Mouse (Mus musculus) testis, postnatal 14 days (tissue): ENCODE data around the gene Slc15a5.

Experiments used
- DNase-seq: peaks from one replicate; pipeline ENCODE4 v3.0.0; 2021; ENCODE audit warnings: low spot score

Gene Slc15a5

DNA sequence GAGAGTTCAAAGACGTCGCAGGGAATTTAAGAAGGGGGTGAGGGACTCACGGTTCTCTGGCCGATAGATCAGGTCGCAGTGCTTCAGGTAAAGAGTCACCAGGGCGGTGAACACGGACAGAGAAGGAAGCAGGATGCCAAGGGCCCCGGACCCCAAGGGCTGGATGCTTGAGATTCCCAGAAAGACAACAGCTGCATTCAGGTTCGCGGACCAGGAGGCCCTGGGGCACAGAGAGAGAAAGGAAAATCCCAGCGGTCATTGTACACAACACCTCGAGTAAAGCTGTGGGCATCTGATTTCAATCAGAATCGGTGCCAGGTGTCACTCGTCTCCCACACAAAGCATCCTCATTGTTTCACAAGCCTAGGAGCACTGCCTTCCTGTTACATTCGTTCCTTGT, 24.1 kb downstream of the Slc15a5 start:
- no peak for DNase-seq

- no peak for DNase-seq
Observed at GRCm38 (mm10) chr6:138054956-138055355, 24.8 kb downstream of the Slc15a5 start.

GRCm38 (mm10) chr6:138054166-138054565, 25.6 kb downstream of the Slc15a5 start:
- DNase-seq = no peak

DNA sequence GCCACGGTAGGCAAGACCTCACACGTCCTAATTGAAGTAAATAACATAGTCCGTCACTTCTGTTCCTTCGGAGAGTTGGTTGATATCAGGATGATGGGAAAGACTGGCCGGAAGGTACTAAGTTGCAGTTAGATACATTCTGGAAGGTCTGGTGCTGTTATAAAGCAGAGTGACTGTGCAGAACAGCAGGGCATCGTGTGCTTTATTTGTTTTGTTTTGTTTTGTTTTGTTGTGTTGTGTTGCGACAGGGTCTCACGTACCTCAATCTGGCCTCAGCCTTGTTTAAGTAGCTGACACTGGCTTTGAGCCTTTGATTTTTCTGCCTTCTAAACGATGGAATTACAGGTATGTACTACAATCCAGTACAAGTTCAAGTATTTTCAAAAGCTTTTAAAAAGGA, 26.0 kb downstream of the Slc15a5 start:
- DNase-seq = no peak

DNA sequence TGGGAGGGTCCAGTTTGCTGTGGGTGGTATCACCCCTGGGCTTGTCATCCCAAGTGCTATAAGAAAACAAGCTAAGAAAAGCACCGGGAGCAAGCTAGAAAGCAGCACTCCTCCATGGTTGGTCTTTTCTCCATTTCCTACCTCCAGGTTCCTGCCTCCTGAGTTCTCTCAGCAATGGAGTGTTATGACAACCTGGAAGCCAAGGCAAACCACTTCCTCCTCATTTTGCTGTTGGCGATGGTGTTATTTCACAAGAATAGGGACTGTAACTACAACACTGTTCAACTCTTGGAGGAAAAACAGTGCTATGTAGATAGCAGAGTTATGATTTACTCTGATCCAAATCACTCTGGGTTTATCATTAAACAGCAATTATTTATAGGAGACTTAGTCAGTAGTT, 34.4 kb downstream of the Slc15a5 start:
- no peak for DNase-seq

- DNase-seq = no peak
Observed at GRCm38 (mm10) chr6:138042891-138043290, 36.8 kb downstream of the Slc15a5 start.

GRCm38 (mm10) chr6:138041865-138042264, 37.9 kb downstream of the Slc15a5 start:
- DNase-seq = no peak

GRCm38 (mm10) chr6:138037587-138037986, 42.1 kb downstream of the Slc15a5 start:
- DNase-seq = no peak

GRCm38 (mm10) chr6:138036891-138037290, 42.8 kb downstream of the Slc15a5 start:
- no peak for DNase-seq

GRCm38 (mm10) chr6:138016898-138017297, 62.8 kb downstream of the Slc15a5 start:
- no peak for DNase-seq

GRCm38 (mm10) chr6:138014976-138015674, 64.6 kb downstream of the Slc15a5 start:
- no peak for DNase-seq

- DNase-seq = no peak
Observed at GRCm38 (mm10) chr6:138011955-138012354, 67.8 kb downstream of the Slc15a5 start.

GRCm38 (mm10) chr6:138007705-138008104, 72.0 kb downstream of the Slc15a5 start:
- no peak for DNase-seq

DNA sequence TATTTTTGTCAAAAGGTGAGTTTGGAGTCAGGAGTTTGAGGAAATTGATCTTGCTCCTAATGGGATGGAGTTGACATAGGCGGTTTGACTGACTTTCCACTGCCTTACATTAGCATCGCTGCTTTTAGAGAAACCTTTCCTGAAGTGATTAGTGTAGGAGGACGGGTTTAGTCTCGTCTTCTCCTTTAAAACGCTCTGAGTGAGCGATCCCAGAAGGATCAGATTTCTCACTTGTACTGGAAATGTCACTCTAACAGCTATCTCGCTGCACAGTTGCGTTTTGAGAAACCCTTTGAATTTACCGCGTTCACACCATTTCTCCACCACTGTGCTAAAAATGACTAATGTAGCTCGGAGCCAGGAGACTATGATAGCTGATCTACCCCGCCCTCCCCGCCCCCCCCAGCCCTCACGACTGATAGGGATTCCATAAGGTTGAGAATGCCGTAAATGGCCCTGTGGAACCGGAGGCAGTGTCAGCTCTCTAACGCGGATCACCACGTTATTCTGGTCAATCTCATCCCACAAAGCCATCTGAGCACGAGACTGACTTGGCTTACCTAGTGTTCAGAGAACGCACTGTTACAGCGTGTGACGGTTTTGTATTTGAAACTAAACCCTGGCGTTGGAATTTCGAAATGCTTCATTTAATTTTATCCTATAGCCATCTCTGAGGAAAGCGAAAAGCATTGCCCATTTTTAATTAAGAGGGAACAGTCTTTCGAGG, 73.0 kb downstream of the Slc15a5 start:
- no peak for DNase-seq

DNA sequence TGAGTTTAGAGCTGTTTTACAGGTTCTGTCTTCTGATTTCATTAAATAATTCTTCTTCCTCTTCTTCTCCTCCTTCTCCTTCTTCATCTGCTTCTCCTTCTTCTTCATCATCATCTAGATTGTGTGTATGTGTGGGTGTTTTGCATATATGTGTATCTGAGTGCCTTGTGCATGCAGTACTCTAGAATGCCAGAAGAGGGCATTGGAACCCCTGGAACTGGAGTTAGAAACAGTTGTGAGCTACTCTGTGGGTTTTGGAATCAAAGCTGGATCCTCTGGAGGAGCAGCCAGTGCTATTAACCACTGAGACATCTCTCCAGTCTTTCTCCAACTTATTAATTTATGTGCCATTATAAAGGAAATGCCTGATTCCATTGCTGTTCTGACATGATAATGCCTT, 89.9 kb downstream of the Slc15a5 start:
- no peak for DNase-seq

DNA sequence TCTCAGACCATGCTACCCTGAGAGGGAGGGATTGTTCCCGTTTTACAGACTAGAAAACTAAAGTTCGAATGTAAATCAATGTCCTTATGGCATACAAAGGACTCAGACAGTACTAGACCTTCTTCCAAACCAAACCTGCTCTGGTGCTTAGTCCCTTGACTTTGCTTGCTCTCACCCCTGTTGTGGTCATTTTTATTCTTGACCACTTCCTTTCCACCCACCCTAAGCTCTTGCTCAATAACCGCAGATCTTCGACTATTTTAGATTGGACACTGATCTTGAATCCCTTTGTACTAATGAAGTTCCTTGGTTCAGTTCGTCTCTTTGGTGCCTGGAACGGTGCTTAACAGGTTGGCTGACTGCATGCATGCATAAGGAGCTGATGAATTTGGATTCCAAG, 94.5 kb downstream of the Slc15a5 start:
- DNase-seq = no peak

DNA sequence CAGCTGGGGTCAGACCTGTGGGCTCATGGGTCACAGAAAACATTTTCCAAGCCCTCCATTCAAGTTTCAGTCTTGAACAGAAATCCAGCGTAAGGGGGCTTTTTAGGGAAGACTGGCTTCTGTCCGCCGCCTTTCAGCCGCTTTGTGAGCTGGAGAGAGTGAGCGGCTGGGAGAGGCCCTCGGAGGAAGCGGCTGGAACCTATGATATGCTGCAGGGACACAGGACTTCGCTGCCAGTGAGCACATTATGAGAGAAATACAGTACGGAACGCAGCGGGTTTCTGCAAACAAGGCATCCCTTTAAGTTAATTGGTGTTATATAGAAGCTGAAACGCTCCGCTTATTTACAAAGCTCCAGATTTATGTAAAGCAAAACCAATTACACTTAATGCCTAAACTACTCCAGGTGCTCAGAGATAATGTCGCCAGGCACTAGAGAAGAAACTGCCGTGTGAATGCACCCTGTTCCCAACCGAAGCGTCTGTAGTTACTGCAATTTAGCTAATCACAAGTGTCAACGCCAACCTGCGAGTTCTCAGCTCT, 97.5 kb downstream of the Slc15a5 start:
- no peak for DNase-seq

DNA sequence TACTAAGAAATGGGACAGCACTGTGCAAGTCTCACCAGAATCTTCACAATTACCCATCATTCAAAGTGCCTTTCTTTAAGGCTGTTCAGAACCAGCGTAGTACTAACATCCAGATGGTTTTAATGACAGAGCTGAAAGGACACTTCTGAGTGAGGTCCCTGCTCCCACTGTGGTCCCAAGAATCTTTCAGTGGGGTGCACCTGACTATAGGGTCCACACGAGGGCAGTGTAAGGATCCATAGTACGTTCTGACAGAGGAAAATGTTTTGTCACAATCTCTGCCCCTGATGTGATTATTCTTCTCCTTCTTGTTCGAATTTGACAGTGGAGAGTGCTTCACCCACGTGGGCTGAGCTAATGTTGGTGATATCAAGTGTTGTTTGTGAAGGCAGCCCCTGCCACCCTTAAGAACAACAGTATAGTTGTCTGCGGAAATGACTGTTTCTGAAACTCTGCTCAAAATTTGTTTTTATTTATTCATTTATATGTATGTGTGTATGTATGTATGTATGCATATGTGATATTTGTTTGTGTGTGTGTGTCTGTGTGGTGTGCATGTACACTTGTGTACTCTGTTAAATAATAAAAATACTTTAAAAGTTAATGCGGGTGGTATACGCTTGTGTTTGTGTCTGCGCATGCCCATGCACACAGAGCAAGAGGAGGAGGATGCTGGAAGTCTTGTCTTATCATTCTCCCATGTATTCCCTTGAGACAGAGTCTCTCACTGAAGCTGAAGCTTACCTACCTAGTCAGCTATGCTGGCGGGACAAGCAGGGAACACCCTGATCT, 98.6 kb downstream of the Slc15a5 start:
- no peak for DNase-seq

DNA sequence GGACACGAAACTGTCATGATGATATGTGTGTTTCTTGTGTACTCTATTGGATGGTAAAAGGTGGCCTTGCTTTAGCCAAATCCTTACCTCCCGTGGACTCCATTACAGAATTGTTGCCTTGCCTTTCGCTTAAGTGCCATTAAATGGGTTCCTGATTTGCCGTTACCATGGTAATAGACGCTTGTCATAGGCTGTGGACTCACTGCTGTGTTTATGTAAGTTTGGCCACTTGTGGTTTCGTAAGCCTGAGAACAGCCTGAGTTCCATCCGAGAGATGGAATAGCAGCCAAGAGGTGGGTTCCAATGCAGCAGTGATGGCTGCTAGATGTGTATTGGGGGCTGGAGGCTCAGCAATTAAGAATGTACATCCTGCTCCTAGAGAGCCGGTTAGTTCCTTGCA, 99.3 kb downstream of the Slc15a5 start:
- no peak for DNase-seq

GRCm38 (mm10) chr6:137979802-137980201, 99.9 kb downstream of the Slc15a5 start:
- no peak for DNase-seq

DNA sequence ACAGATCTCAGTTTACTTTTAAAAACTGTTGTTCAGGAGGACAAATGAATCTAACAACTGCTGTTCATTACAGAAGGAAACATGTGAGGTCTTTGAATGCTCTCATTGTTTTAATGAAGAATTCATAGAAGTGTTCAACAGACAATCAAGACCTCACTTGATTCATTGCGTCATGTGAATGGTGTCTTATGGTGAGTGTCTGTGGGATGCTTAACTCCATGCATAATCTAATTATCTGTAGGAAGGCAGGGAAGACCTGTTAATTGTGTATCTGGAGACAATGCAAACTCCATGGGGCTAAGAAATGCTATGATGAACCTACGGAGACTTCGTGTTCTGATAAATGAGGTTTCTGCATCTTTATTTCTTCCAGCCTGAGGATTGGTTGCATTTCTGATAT, 103.7 kb downstream of the Slc15a5 start:
- no peak for DNase-seq

DNA sequence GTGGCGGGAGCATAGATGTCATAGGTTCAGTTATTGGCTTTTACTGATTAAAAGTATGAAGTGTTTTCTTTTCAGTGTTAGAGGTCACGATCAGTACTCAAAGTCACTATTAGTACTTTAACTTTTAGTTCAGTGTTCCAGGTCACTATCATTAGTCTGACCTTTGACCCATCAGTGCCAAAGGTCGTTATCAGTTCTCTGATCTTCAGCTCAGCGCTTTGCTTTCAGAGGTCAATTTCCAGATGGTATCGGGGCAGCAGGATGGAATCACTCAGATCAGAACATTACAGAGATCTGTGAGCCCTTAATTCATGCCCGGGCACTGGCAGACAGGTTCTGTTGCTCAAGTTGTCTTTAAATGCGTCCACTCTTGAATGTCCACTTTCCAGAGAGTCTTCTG, 116.0 kb downstream of the Slc15a5 start:
- no peak for DNase-seq

GRCm38 (mm10) chr6:137962836-137963235, 116.9 kb downstream of the Slc15a5 start:
- DNase-seq = no peak
